Mouse (Mus musculus) MEL (cell line): Measurements from ENCODE around the gene Tmem190. TPM values are rescaled to one million over a fixed set of nuclear protein-coding genes. Genes with fewer than 3 reads are reported as not detected.

Experiments used
- DNase-seq: peaks from one replicate; pipeline ENCODE4 v3.0.0; 2011; ENCODE audit warnings: low read depth, low spot score
- H3K27ac ChIP-seq: 2 replicates; pipeline ENCODE4 v1.5.1; 2012; ENCODE audit warnings: low read depth, mild to moderate bottlenecking, control low read depth, low read length, moderate library complexity; ENCODE audit not compliant: control insufficient read depth
- H3K27me3 ChIP-seq, 2 experiments: fragments of 150-350 bp in 1 of 2; sonication (generic) in 1 of 2; 2 replicates each; pipeline ENCODE4 v1.6.1; 2012; ENCODE audit warnings: low read length in 2 of 2, mild to moderate bottlenecking in 2 of 2, improper control_type of control experiment in 1 of 2, moderate library complexity in 1 of 2; ENCODE audit not compliant: insufficient read depth in 2 of 2, control insufficient read depth in 1 of 2
- H3K36me3 ChIP-seq, 2 experiments: 2 replicates each; pipeline ENCODE4 v1.6.1; 2012 to 2014; ENCODE audit warnings: low read length in 2 of 2, improper control_type of control experiment in 1 of 2, inconsistent platforms in 1 of 2, mild to moderate bottlenecking in 1 of 2; ENCODE audit not compliant: insufficient read depth in 2 of 2, control insufficient read depth in 1 of 2
- H3K4me1 ChIP-seq, 2 experiments: fragments of 150-350 bp in 1 of 2; sonication (generic) in 1 of 2; 2 replicates each; pipeline ENCODE4 v1.6.1; 2012; ENCODE audit warnings: low read length in 2 of 2, improper control_type of control experiment in 1 of 2, mild to moderate bottlenecking in 1 of 2; ENCODE audit not compliant: insufficient read depth in 2 of 2, control insufficient read depth in 1 of 2
- H3K4me3 ChIP-seq, 2 experiments: fragments of 150-350 bp in 1 of 2; sonication (generic) in 1 of 2; 2 replicates each; pipeline ENCODE4 v1.5.1; 2012; ENCODE audit warnings: low read depth in 2 of 2, low read length in 2 of 2, mild to moderate bottlenecking in 2 of 2, moderate library complexity in 2 of 2, control low read depth in 1 of 2, improper control_type of control experiment in 1 of 2; ENCODE audit not compliant: control insufficient read depth in 1 of 2, insufficient read depth in 1 of 2
- H3K79me2 ChIP-seq: 2 replicates; pipeline ENCODE4 v1.6.1; 2012; ENCODE audit warnings: mild to moderate bottlenecking, low read length, moderate library complexity; ENCODE audit not compliant: control insufficient read depth, poor library complexity, insufficient read depth
- H3K9ac ChIP-seq: 2 replicates; pipeline ENCODE4 v1.6.1; 2012; ENCODE audit warnings: low read depth, mild to moderate bottlenecking, control low read depth, low read length, moderate library complexity; ENCODE audit not compliant: control insufficient read depth, poor library complexity, severe bottlenecking
- H3K9me3 ChIP-seq: fragments of 150-350 bp; sonication (generic); replicated peaks from 2 replicates; pipeline ENCODE4 v1.6.1; 2012; ENCODE audit warnings: mild to moderate bottlenecking, low read length, improper control_type of control experiment, moderate library complexity; ENCODE audit not compliant: insufficient read depth
- BHLHE40 ChIP-seq: IDR thresholded peaks from 2 replicates; pipeline ENCODE4 v1.6.1; 2012; ENCODE audit warnings: low read depth, mild to moderate bottlenecking, inconsistent platforms, low read length, improper control_type of control experiment, borderline replicate concordance
- CTCF ChIP-seq, 3 experiments: IDR thresholded peaks in 2 of 3; conservative IDR thresholded peaks in 1 of 3; 2 replicates each; pipeline ENCODE4 v1.5.1; 2011 to 2012; ENCODE audit warnings: low read length in 3 of 3, low read depth in 2 of 3, mild to moderate bottlenecking in 2 of 3, improper control_type of control experiment in 1 of 3, inconsistent platforms in 1 of 3, mixed read lengths in 1 of 3, moderate library complexity in 1 of 3; ENCODE audit not compliant: control insufficient read depth in 1 of 3, insufficient read depth in 1 of 3, poor library complexity in 1 of 3, severe bottlenecking in 1 of 3
- ELF1 ChIP-seq: IDR thresholded peaks from 2 replicates; pipeline ENCODE4 v1.6.1; 2014; ENCODE audit warnings: low read depth, mild to moderate bottlenecking, inconsistent platforms, low read length, improper control_type of control experiment, moderate library complexity
- GABPA ChIP-seq: IDR thresholded peaks from 2 replicates; pipeline ENCODE4 v1.6.1; 2012; ENCODE audit warnings: low read depth, mild to moderate bottlenecking, inconsistent platforms, low read length, improper control_type of control experiment, moderate library complexity
- GATA1 ChIP-seq: IDR thresholded peaks from 2 replicates; pipeline ENCODE4 v1.6.1; 2011; ENCODE audit warnings: low read depth, low read length, improper control_type of control experiment
- HCFC1 ChIP-seq: IDR thresholded peaks from 2 replicates; pipeline ENCODE4 v1.6.1; 2012; ENCODE audit warnings: low read depth, mild to moderate bottlenecking, inconsistent platforms, low read length, improper control_type of control experiment, moderate library complexity
- JUND ChIP-seq: IDR thresholded peaks from 2 replicates; pipeline ENCODE4 v1.6.1; 2011; ENCODE audit warnings: low read depth, mild to moderate bottlenecking, improper control_type of control experiment, low read length
- MAX ChIP-seq: IDR thresholded peaks from 2 replicates; pipeline ENCODE4 v1.6.1; 2011; ENCODE audit warnings: low read length, improper control_type of control experiment
- MEF2A ChIP-seq: IDR thresholded peaks from 2 replicates; pipeline ENCODE4 v1.6.1; 2014; ENCODE audit warnings: low read depth, mild to moderate bottlenecking, inconsistent platforms, low read length, improper control_type of control experiment; ENCODE audit not compliant: poor library complexity, insufficient replicate concordance, severe bottlenecking; ENCODE audit errors: extremely low read depth
- MXI1 ChIP-seq: IDR thresholded peaks from 2 replicates; pipeline ENCODE4 v1.6.1; 2011; ENCODE audit warnings: mild to moderate bottlenecking, low read depth, low read length, improper control_type of control experiment
- MYB ChIP-seq: IDR thresholded peaks from 2 replicates; pipeline ENCODE4 v1.6.1; 2011; ENCODE audit warnings: mild to moderate bottlenecking, low read depth, low read length, improper control_type of control experiment
- MYC ChIP-seq: IDR thresholded peaks from 2 replicates; pipeline ENCODE4 v1.6.1; 2011; ENCODE audit warnings: low read depth, mild to moderate bottlenecking, low read length, improper control_type of control experiment, moderate library complexity
- NELFE ChIP-seq: IDR thresholded peaks from 2 replicates; pipeline ENCODE4 v1.6.1; 2011; ENCODE audit warnings: low read depth, low read length, improper control_type of control experiment
- POLR2AphosphoS2 ChIP-seq: IDR thresholded peaks from 2 replicates; pipeline ENCODE4 v1.6.1; 2011; ENCODE audit warnings: low read length, improper control_type of control experiment
- POLR2AphosphoS5 ChIP-seq: IDR thresholded peaks from 2 replicates; pipeline ENCODE4 v1.6.1; 2012; ENCODE audit warnings: low read depth, borderline replicate concordance, mild to moderate bottlenecking, inconsistent platforms, low read length, moderate library complexity, mixed read lengths
- RAD21 ChIP-seq: IDR thresholded peaks from 2 replicates; pipeline ENCODE4 v1.6.1; 2011; ENCODE audit warnings: mild to moderate bottlenecking, low read depth, low read length, improper control_type of control experiment
- RCOR1 ChIP-seq: IDR thresholded peaks from 2 replicates; pipeline ENCODE4 v1.6.1; 2012; ENCODE audit warnings: low read depth, mild to moderate bottlenecking, inconsistent platforms, low read length, improper control_type of control experiment
- TAL1 ChIP-seq: IDR thresholded peaks from 2 replicates; pipeline ENCODE4 v1.6.1; 2012; ENCODE audit warnings: mild to moderate bottlenecking, inconsistent platforms, low read length, moderate library complexity, mixed read lengths
- TCF12 ChIP-seq: IDR thresholded peaks from 2 replicates; pipeline ENCODE4 v1.6.1; 2014; ENCODE audit warnings: low read depth, mild to moderate bottlenecking, inconsistent platforms, low read length, improper control_type of control experiment, moderate library complexity
- UBTF ChIP-seq: IDR thresholded peaks from 2 replicates; pipeline ENCODE4 v1.6.1; 2012; ENCODE audit warnings: low read depth, mild to moderate bottlenecking, inconsistent platforms, low read length, improper control_type of control experiment, moderate library complexity, borderline replicate concordance; ENCODE audit not compliant: insufficient read depth
- USF1 ChIP-seq: IDR thresholded peaks from 2 replicates; pipeline ENCODE4 v1.6.1; 2014; ENCODE audit warnings: low read depth, mild to moderate bottlenecking, inconsistent platforms, low read length, improper control_type of control experiment, moderate library complexity
- ZKSCAN1 ChIP-seq: IDR thresholded peaks from 2 replicates; pipeline ENCODE4 v1.6.1; 2012; ENCODE audit warnings: low read depth, mild to moderate bottlenecking, inconsistent platforms, low read length, improper control_type of control experiment, moderate library complexity
- ZNF384 ChIP-seq: IDR thresholded peaks from 2 replicates; pipeline ENCODE4 v1.6.1; 2012; ENCODE audit warnings: low read depth, mild to moderate bottlenecking, inconsistent platforms, low read length, improper control_type of control experiment
- polyA plus RNA-seq, 2 experiments: library from polyadenylated mRNA; stranded (reverse) in 1 of 2; unstranded in 1 of 2; fragments of >175 nt in 1 of 2; fragments of >200 nt in 1 of 2; gene quantifications; 2 replicates each; pipeline versions ENCODE4 v1.2.1 to v1.2.4; 2012; ENCODE audit warnings: low replicate concordance in 2 of 2, low read depth in 1 of 2; ENCODE audit not compliant: insufficient read length in 2 of 2, insufficient read depth in 1 of 2, missing spikeins in 1 of 2
- total RNA-seq: library from RNA; depleted of rRNA; stranded (reverse); fragments of 300-350 nt; gene quantifications from 2 replicates; pipeline ENCODE4 v1.2.3, GENCODE M21; 2012

Tmem190 gene
- total and polyA plus RNA-seq, 3 experiments, result 1.6 TPM; not detected in 2

DNA sequence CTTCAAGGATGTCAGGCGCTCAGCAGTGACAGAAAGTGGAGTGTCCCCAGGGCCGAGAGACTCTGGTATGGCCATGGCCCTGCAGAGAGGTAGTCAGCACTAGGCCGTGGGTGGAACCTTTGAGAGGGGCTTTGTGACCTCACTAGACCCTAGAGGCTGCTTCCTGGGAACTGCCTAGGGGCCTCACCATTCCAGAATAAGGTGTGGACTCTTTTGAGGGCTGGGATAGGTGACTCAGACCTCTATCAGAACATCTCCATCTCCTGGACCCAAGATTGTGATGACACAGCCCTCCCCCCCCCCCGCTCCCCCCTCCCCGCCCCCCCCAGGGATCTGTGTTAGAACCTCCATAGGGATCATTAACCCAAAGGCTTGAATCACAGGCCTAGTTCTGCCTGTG lies 11.5 kb upstream of the Tmem190 start, which contains the start of gene Fam71e2:
TSS of gene Fam71e2 (minus strand) at position 101 of the 400 bp plus-strand sequence.
- H3K79me2 ChIP-seq, result no peaks in the 10 kb centered on the region
- H3K9ac ChIP-seq, result no peak within 1 kb of the TSS

DNA sequence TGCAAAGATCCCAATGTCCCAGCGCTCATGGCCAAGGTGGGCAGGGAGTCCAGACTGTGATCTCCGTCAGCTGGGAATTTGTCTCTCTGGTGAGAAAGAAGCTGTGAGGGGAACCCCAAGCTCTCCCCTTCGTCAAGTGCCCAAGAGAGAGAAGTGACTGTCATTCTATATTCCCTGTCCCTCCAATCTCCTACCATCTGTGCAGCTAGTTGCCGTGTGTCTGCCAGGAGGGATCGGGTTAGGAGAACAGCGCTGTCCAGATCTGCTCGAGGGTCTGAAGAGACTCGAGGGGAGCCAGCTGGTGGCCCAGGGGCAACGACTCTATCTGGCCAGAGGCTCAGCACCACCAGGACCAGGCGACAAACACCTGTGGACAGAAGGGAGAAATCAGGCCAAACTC lies 6.6 kb upstream of the Tmem190 start:
- no peak overlapping the region for H3K27ac ChIP-seq
- H3K36me3 ChIP-seq, result no peaks in the 10 kb centered on the region
- H3K4me3 ChIP-seq, result no peak overlapping the region
- peaks cover 5 to 14% of the 10 kb centered on the region in 2 experiments; a peak in 3 of 4 replicates for H3K27me3 ChIP-seq
- DNase-seq, result no peak
- H3K79me2 ChIP-seq, result no peaks in the 10 kb centered on the region
- no peaks in the 10 kb centered on the region for H3K9me3 ChIP-seq
- TF ChIP-seq NELFE (no peak), USF1 (no peak), ZNF384 (no peak), UBTF (no peak), POLR2AphosphoS5 (no peak), MAX (no peak), ZKSCAN1 (no peak), MEF2A (no peak), CTCF (IDR thresholded peaks at IDR 0.05 in 2 of 3, conservative IDR thresholded peaks at IDR 0.05 in 1 of 3; ENCODE audit: control insufficient read depth in 1 of 3, insufficient read depth in 1 of 3, low read depth in 2 of 3, low read length in 3 of 3, poor library complexity in 1 of 3, severe bottlenecking in 1 of 3) (no peak), POLR2AphosphoS2 (no peak), JUND (no peak), GATA1 (no peak), BHLHE40 (no peak), MYC (no peak), TCF12 (no peak)
- H3K9ac ChIP-seq, result no peak overlapping the region
- peaks cover 0 to 12% of the 10 kb centered on the region in 2 experiments; a peak in 1 of 4 replicates for H3K4me1 ChIP-seq

More for the DNA sequence above, 11.5 kb upstream of the Tmem190 start, which contains the start of gene Fam71e2:
- peaks cover 2 to 10% of the 10 kb centered on the region in 2 experiments; a peak in 3 of 4 replicates for H3K27me3 ChIP-seq
- no peak within 1 kb of the TSS for H3K4me3 ChIP-seq
- no peaks in the 10 kb centered on the region for H3K36me3 ChIP-seq
- no peak within 1 kb of the TSS for H3K27ac ChIP-seq
- no peak for DNase-seq
- no peaks in the 10 kb centered on the region for H3K4me1 ChIP-seq
- TF ChIP-seq TAL1 (no peak), MXI1 (no peak), UBTF (no peak), CTCF (IDR thresholded peaks at IDR 0.05 in 2 of 3, conservative IDR thresholded peaks at IDR 0.05 in 1 of 3; ENCODE audit: control insufficient read depth in 1 of 3, insufficient read depth in 1 of 3, low read depth in 2 of 3, low read length in 3 of 3, poor library complexity in 1 of 3, severe bottlenecking in 1 of 3) (no peak), MYB (no peak), RCOR1 (no peak), HCFC1 (no peak), GABPA (no peak), ELF1 (no peak), ZNF384 (no peak), POLR2AphosphoS5 (no peak), RAD21 (no peak), USF1 (no peak)
- no peaks in the 10 kb centered on the region for H3K9me3 ChIP-seq
